Mouse (Mus musculus) ES-Bruce4 (cell line): ENCODE measurements around the gene Smpdl3a.

Experiments
- CTCF ChIP-seq: IDR thresholded peaks from one replicate; pipeline ENCODE4 v1.8.1; 2011; ENCODE audit warnings: low read depth, low read length
- EP300 ChIP-seq: IDR thresholded peaks from 2 replicates; pipeline ENCODE4 v1.6.1; 2011; ENCODE audit warnings: low read depth, low read length; ENCODE audit not compliant: insufficient read depth
- POLR2A ChIP-seq: IDR thresholded peaks from one replicate; pipeline ENCODE4 v1.8.1; 2011; ENCODE audit warnings: low read length; ENCODE audit not compliant: insufficient read depth

- TF ChIP-seq POLR2A (no peak), EP300 (no peak), CTCF (no peak)
Observed at GRCm38 (mm10) chr10:57794018-57794417, at the start of gene Smpdl3a.
